Mouse (Mus musculus) limb, embryonic 15.5 days (tissue): Measurements from ENCODE around the gene Ptprn2. TPM values are rescaled to one million over a fixed set of nuclear protein-coding genes. Genes with fewer than 3 reads are reported as not detected.

Experiments
- ATAC-seq: fragments of 200-750 bp; cut with Nextera tagmentation; 2 replicates; pipeline ENCODE4 v1.8.0; 2017; ENCODE audit warnings: low read depth, moderate TSS enrichment; ENCODE audit not compliant: insufficient number of reproducible peaks, low FRiP score, low TSS enrichment
- H3K27ac ChIP-seq: fragments of 300-500 bp; sonication (generic); 2 replicates; pipeline ENCODE4 v1.5.1; 2015; ENCODE audit warnings: moderate library complexity, mild to moderate bottlenecking, inconsistent platforms
- H3K27me3 ChIP-seq: fragments of 300-500 bp; sonication (generic); 2 replicates; pipeline ENCODE4 v1.6.1; 2015; ENCODE audit warnings: inconsistent platforms
- H3K36me3 ChIP-seq: fragments of 300-500 bp; sonication (generic); 2 replicates; pipeline ENCODE4 v1.6.1; 2015; ENCODE audit warnings: inconsistent platforms
- H3K4me1 ChIP-seq: fragments of 300-500 bp; sonication (generic); 2 replicates; pipeline ENCODE4 v1.6.1; 2015; ENCODE audit warnings: inconsistent platforms
- H3K4me2 ChIP-seq: fragments of 300-500 bp; sonication (generic); 2 replicates; pipeline ENCODE4 v1.6.1; 2015; ENCODE audit warnings: mild to moderate bottlenecking, inconsistent platforms
- H3K4me3 ChIP-seq: fragments of 300-500 bp; sonication (generic); 2 replicates; pipeline ENCODE4 v1.5.1; 2015; ENCODE audit warnings: mild to moderate bottlenecking, inconsistent platforms
- H3K9ac ChIP-seq: fragments of 300-500 bp; sonication (generic); 2 replicates; pipeline ENCODE4 v1.6.1; 2015; ENCODE audit warnings: inconsistent platforms
- H3K9me3 ChIP-seq: fragments of 300-500 bp; sonication (generic); 2 replicates; pipeline ENCODE4 v1.6.1; 2016; ENCODE audit warnings: inconsistent platforms
- WGBS: fragments of 180-500 bp; shearing (Covaris S2); methylation state at CpG from one replicate; pipeline ENCODE4 v1.1.7; 2015; 5-methylcytosine and 5-hydroxymethylcytosine counted together
- polyA plus RNA-seq: library from polyadenylated mRNA; unstranded; fragments of >200 nt; fragmentation: Nextera tagmentation; extraction: Ambion mirVana; gene quantifications from 2 replicates; pipeline ENCODE4 v1.2.1, GENCODE M21; 2015

The Ptprn2 gene
- polyA plus RNA-seq, 1 experiment from 2014 or later, result 0.15 TPM

GRCm38 (mm10) chr12:117262003-117262402, 776.5 kb downstream of the Ptprn2 start:
- Histone ChIP-seq H3K4me3 (no peak overlapping the region), H3K9ac (no peak overlapping the region), H3K9me3 (no peaks in the 10 kb centered on the region), H3K4me1 (peaks cover 8% of the 10 kb centered on the region; the same call in 1 of the 2 replicates), H3K4me2 (no peak overlapping the region), H3K27ac (no peak overlapping the region), H3K36me3 (no peaks in the 10 kb centered on the region), H3K27me3 (no peaks in the 10 kb centered on the region)
- 74% methylated on average over 2 of the region's 2 CpGs for WGBS
- no peak for ATAC-seq

- H3K9ac ChIP-seq, result no peak overlapping the region
- 93% methylated on average over 2 of the region's 2 CpGs for WGBS
- H3K27me3 ChIP-seq, result no peaks in the 10 kb centered on the region
- no peak overlapping the region for H3K27ac ChIP-seq
- no peak overlapping the region for H3K4me3 ChIP-seq
- no peak for ATAC-seq
- H3K9me3 ChIP-seq, result no peaks in the 10 kb centered on the region
- H3K4me2 ChIP-seq, result no peak overlapping the region
- peaks cover 3% of the 10 kb centered on the region; the same call in 1 of the 2 replicates for H3K4me1 ChIP-seq
- no peaks in the 10 kb centered on the region for H3K36me3 ChIP-seq
Measured at GRCm38 (mm10) chr12:117263081-117263480, 777.6 kb downstream of the Ptprn2 start.

GRCm38 (mm10) chr12:117265211-117265610, 779.7 kb downstream of the Ptprn2 start:
- Histone ChIP-seq H3K9ac (no peak overlapping the region), H3K4me1 (no peaks in the 10 kb centered on the region), H3K36me3 (no peaks in the 10 kb centered on the region), H3K27ac (no peak overlapping the region), H3K27me3 (no peaks in the 10 kb centered on the region), H3K4me3 (no peak overlapping the region), H3K4me2 (no peak overlapping the region), H3K9me3 (no peaks in the 10 kb centered on the region)
- no peak for ATAC-seq
- 72% methylated on average over 1 of the region's 1 CpGs for WGBS

- no peak overlapping the region for H3K27ac ChIP-seq
- H3K4me3 ChIP-seq, result no peak overlapping the region
- H3K36me3 ChIP-seq, result no peaks in the 10 kb centered on the region
- H3K27me3 ChIP-seq, result no peaks in the 10 kb centered on the region
- H3K9ac ChIP-seq, result no peak overlapping the region
- no peaks in the 10 kb centered on the region for H3K4me1 ChIP-seq
- H3K9me3 ChIP-seq, result no peaks in the 10 kb centered on the region
- no peak overlapping the region for H3K4me2 ChIP-seq
- WGBS, result 80% methylated on average over 7 of the region's 7 CpGs
- no peak for ATAC-seq
Measured at GRCm38 (mm10) chr12:117268543-117269172, 783.1 kb downstream of the Ptprn2 start.

- Histone ChIP-seq H3K4me3 (no peak overlapping the region), H3K9ac (no peak overlapping the region), H3K4me1 (no peaks in the 10 kb centered on the region), H3K9me3 (no peaks in the 10 kb centered on the region), H3K27ac (no peak overlapping the region), H3K36me3 (no peaks in the 10 kb centered on the region), H3K27me3 (no peaks in the 10 kb centered on the region), H3K4me2 (no peak overlapping the region)
- no peak for ATAC-seq
- 73% methylated on average over 4 of the region's 4 CpGs for WGBS
Measured at GRCm38 (mm10) chr12:117269310-117269709, 783.8 kb downstream of the Ptprn2 start.

GRCm38 (mm10) chr12:117270199-117270598, 784.7 kb downstream of the Ptprn2 start:
- H3K9me3 ChIP-seq, result no peaks in the 10 kb centered on the region
- H3K4me2 ChIP-seq, result no peak overlapping the region
- 82% methylated on average over 4 of the region's 4 CpGs for WGBS
- H3K4me3 ChIP-seq, result no peak overlapping the region
- no peak overlapping the region for H3K27ac ChIP-seq
- H3K9ac ChIP-seq, result no peak overlapping the region
- H3K27me3 ChIP-seq, result no peaks in the 10 kb centered on the region
- no peak for ATAC-seq
- H3K4me1 ChIP-seq, result no peaks in the 10 kb centered on the region
- no peaks in the 10 kb centered on the region for H3K36me3 ChIP-seq

GRCm38 (mm10) chr12:117273166-117273565, 787.6 kb downstream of the Ptprn2 start:
- Histone ChIP-seq H3K27ac (no peak overlapping the region), H3K27me3 (no peaks in the 10 kb centered on the region), H3K36me3 (no peaks in the 10 kb centered on the region), H3K4me3 (no peak overlapping the region), H3K9ac (no peak overlapping the region), H3K9me3 (no peaks in the 10 kb centered on the region), H3K4me2 (no peak overlapping the region), H3K4me1 (no peaks in the 10 kb centered on the region)
- 19% methylated on average over 4 of the region's 4 CpGs for WGBS
- no peak for ATAC-seq

GRCm38 (mm10) chr12:117274576-117274975, 789.1 kb downstream of the Ptprn2 start:
- WGBS, result 75% methylated on average over 5 of the region's 5 CpGs
- no peaks in the 10 kb centered on the region for H3K36me3 ChIP-seq
- H3K4me2 ChIP-seq, result no peak overlapping the region

GRCm38 (mm10) chr12:117280790-117281189, 795.3 kb downstream of the Ptprn2 start:
- 83% methylated on average over 3 of the region's 3 CpGs for WGBS
- no peak overlapping the region for H3K4me2 ChIP-seq
- H3K27me3 ChIP-seq, result no peaks in the 10 kb centered on the region
- no peak for ATAC-seq
- no peak overlapping the region for H3K9ac ChIP-seq
- H3K9me3 ChIP-seq, result no peaks in the 10 kb centered on the region
- H3K4me1 ChIP-seq, result no peaks in the 10 kb centered on the region
- H3K27ac ChIP-seq, result no peak overlapping the region
- H3K4me3 ChIP-seq, result no peak overlapping the region
- no peaks in the 10 kb centered on the region for H3K36me3 ChIP-seq

More at GRCm38 (mm10) chr12:117274576-117274975, 789.1 kb downstream of the Ptprn2 start:
- no peak overlapping the region for H3K9ac ChIP-seq
- no peaks in the 10 kb centered on the region for H3K9me3 ChIP-seq
- H3K27ac ChIP-seq, result no peak overlapping the region
- no peaks in the 10 kb centered on the region for H3K27me3 ChIP-seq
- ATAC-seq, result no peak
- no peak overlapping the region for H3K4me3 ChIP-seq
- no peaks in the 10 kb centered on the region for H3K4me1 ChIP-seq

GRCm38 (mm10) chr12:117282659-117283058, 797.1 kb downstream of the Ptprn2 start:
- H3K9ac ChIP-seq, result no peak overlapping the region
- no peaks in the 10 kb centered on the region for H3K4me1 ChIP-seq
- no peak overlapping the region for H3K4me3 ChIP-seq
- no peaks in the 10 kb centered on the region for H3K27me3 ChIP-seq
- 82% methylated on average over 2 of the region's 2 CpGs for WGBS
- H3K9me3 ChIP-seq, result no peaks in the 10 kb centered on the region
- H3K27ac ChIP-seq, result no peak overlapping the region
- H3K4me2 ChIP-seq, result no peak overlapping the region
- H3K36me3 ChIP-seq, result no peaks in the 10 kb centered on the region
- no peak for ATAC-seq

GRCm38 (mm10) chr12:117287456-117287855, 801.9 kb downstream of the Ptprn2 start:
- no peaks in the 10 kb centered on the region for H3K27me3 ChIP-seq
- H3K36me3 ChIP-seq, result no peaks in the 10 kb centered on the region
- 54% methylated on average over 2 of the region's 2 CpGs for WGBS
- no peaks in the 10 kb centered on the region for H3K4me1 ChIP-seq
- no peaks in the 10 kb centered on the region for H3K9me3 ChIP-seq
- H3K4me2 ChIP-seq, result no peak overlapping the region
- H3K4me3 ChIP-seq, result no peak overlapping the region
- H3K27ac ChIP-seq, result no peak overlapping the region
- ATAC-seq, result no peak
- H3K9ac ChIP-seq, result no peak overlapping the region

GRCm38 (mm10) chr12:117291943-117292342, 806.4 kb downstream of the Ptprn2 start:
- 66% methylated on average over 3 of the region's 3 CpGs for whole genome bisulfite sequencing
- Histone ChIP-seq H3K9ac (no peak overlapping the region), H3K4me2 (no peak overlapping the region), H3K4me3 (no peak overlapping the region), H3K36me3 (no peaks in the 10 kb centered on the region), H3K27me3 (no peaks in the 10 kb centered on the region), H3K27ac (no peak overlapping the region), H3K9me3 (no peaks in the 10 kb centered on the region), H3K4me1 (no peaks in the 10 kb centered on the region)
- no peak for ATAC-seq

GRCm38 (mm10) chr12:117296792-117297191, 811.3 kb downstream of the Ptprn2 start:
- H3K36me3 ChIP-seq, result no peaks in the 10 kb centered on the region
- no peaks in the 10 kb centered on the region for H3K9me3 ChIP-seq
- no peaks in the 10 kb centered on the region for H3K4me1 ChIP-seq
- no peak overlapping the region for H3K27ac ChIP-seq
- H3K4me2 ChIP-seq, result no peak overlapping the region
- H3K9ac ChIP-seq, result no peak overlapping the region
- no peak overlapping the region for H3K4me3 ChIP-seq
- WGBS, result 44% methylated on average over 2 of the region's 2 CpGs
- no peaks in the 10 kb centered on the region for H3K27me3 ChIP-seq
- no peak for ATAC-seq
